Mouse (Mus musculus): ENCODE results near the gene Lrr1. TPM values are rescaled to one million over a fixed set of nuclear protein-coding genes. Genes with fewer than 3 reads are reported as not detected.
"Not testable (repeated sequence)": the region's sequence is repeated elsewhere in the genome, so short reads cannot be mapped to it uniquely, and the experiment has no call there.

Lrr1 gene
- polyA plus RNA-seq, 1 experiment, result 4.7 TPM

GRCm38 (mm10) chr12:69159578-69159940 is 9.1 kb upstream of the Lrr1 start:
- H3K4me3 ChIP-seq (ENCODE audit: insufficient read depth, low read length), result no peak overlapping the region
- no peak overlapping the region for H3K27ac ChIP-seq (ENCODE audit: insufficient read depth, low read length)
- no peak for TF ChIP-seq CTCF (IDR thresholded peaks at IDR 0.05; ENCODE audit: borderline replicate concordance, insufficient read depth, low read length)
- H3K4me1 ChIP-seq (ENCODE audit: control insufficient read depth, insufficient read depth, low read length), result peaks cover 6% of the 10 kb centered on the region; the same call in 1 of the 2 replicates

- H3K27ac ChIP-seq (ENCODE audit: insufficient read depth, low read length); H3K4me3 ChIP-seq (ENCODE audit: insufficient read depth, low read length); H3K4me1 ChIP-seq (ENCODE audit: control insufficient read depth, insufficient read depth, low read length): not testable (repeated sequence)
These were observed 7.9 kb upstream of the Lrr1 start for GRCm38 (mm10) chr12:69160677-69161076.

- not testable (repeated sequence) for H3K4me3 ChIP-seq (ENCODE audit: insufficient read depth, low read length); H3K27ac ChIP-seq (ENCODE audit: insufficient read depth, low read length); H3K4me1 ChIP-seq (ENCODE audit: control insufficient read depth, insufficient read depth, low read length)
These were observed 5.0 kb upstream of the Lrr1 start for GRCm38 (mm10) chr12:69163586-69163985.

- TF ChIP-seq POLR2A (IDR thresholded peaks at IDR 0.05; ENCODE audit: low read depth, low read length) (no peak), CTCF (IDR thresholded peaks at IDR 0.05; ENCODE audit: borderline replicate concordance, insufficient read depth, low read length) (no peak)
- no peaks in the 10 kb centered on the region for H3K4me1 ChIP-seq (ENCODE audit: control insufficient read depth, insufficient read depth, low read length)
- no peak overlapping the region for H3K4me3 ChIP-seq (ENCODE audit: insufficient read depth, low read length)
- no peak overlapping the region for H3K27ac ChIP-seq (ENCODE audit: insufficient read depth, low read length)
These were observed 3.7 kb upstream of the Lrr1 start for GRCm38 (mm10) chr12:69164904-69165303.

GRCm38 (mm10) chr12:69166861-69167581 is 1.6 kb upstream of the Lrr1 start:
- H3K27ac ChIP-seq (ENCODE audit: insufficient read depth, low read length); H3K4me1 ChIP-seq (ENCODE audit: control insufficient read depth, insufficient read depth, low read length); H3K4me3 ChIP-seq (ENCODE audit: insufficient read depth, low read length): not testable (repeated sequence)

GRCm38 (mm10) chr12:69167656-69168460 is 756 bp upstream of the Lrr1 start:
- Histone ChIP-seq H3K27ac (ENCODE audit: insufficient read depth, low read length) (no peak overlapping the region), H3K4me3 (ENCODE audit: insufficient read depth, low read length) (peak overlapping the region; percentile 85), H3K4me1 (ENCODE audit: control insufficient read depth, insufficient read depth, low read length) (no peaks in the 10 kb centered on the region)
- TF ChIP-seq CTCF (IDR thresholded peaks at IDR 0.05; ENCODE audit: borderline replicate concordance, insufficient read depth, low read length), result no peak
- no peak for TF ChIP-seq POLR2A (IDR thresholded peaks at IDR 0.05; ENCODE audit: low read depth, low read length)

- no peak overlapping the region for H3K4me3 ChIP-seq (ENCODE audit: insufficient read depth, low read length)
- no peaks in the 10 kb centered on the region for H3K4me1 ChIP-seq (ENCODE audit: control insufficient read depth, insufficient read depth, low read length)
- no peak overlapping the region for H3K27ac ChIP-seq (ENCODE audit: insufficient read depth, low read length)
- TF ChIP-seq CTCF (IDR thresholded peaks at IDR 0.05; ENCODE audit: borderline replicate concordance, insufficient read depth, low read length) (no peak), POLR2A (IDR thresholded peaks at IDR 0.05; ENCODE audit: low read depth, low read length) (no peak)
These were observed 2.7 kb downstream of the Lrr1 start for GRCm38 (mm10) chr12:69171307-69171706.

GRCm38 (mm10) chr12:69175975-69176374 is 7.4 kb downstream of the Lrr1 start:
- no peak overlapping the region for H3K4me3 ChIP-seq (ENCODE audit: insufficient read depth, low read length)
- TF ChIP-seq POLR2A (IDR thresholded peaks at IDR 0.05; ENCODE audit: low read depth, low read length), result no peak
- no peak for TF ChIP-seq CTCF (IDR thresholded peaks at IDR 0.05; ENCODE audit: borderline replicate concordance, insufficient read depth, low read length)
- no peaks in the 10 kb centered on the region for H3K4me1 ChIP-seq (ENCODE audit: control insufficient read depth, insufficient read depth, low read length)
- H3K27ac ChIP-seq (ENCODE audit: insufficient read depth, low read length), result no peak overlapping the region

GRCm38 (mm10) chr12:69177526-69177925 is 8.9 kb downstream of the Lrr1 start:
- no peak overlapping the region for H3K27ac ChIP-seq (ENCODE audit: insufficient read depth, low read length)
- TF ChIP-seq CTCF (IDR thresholded peaks at IDR 0.05; ENCODE audit: borderline replicate concordance, insufficient read depth, low read length), result no peak
- TF ChIP-seq POLR2A (IDR thresholded peaks at IDR 0.05; ENCODE audit: low read depth, low read length), result no peak
- no peaks in the 10 kb centered on the region for H3K4me1 ChIP-seq (ENCODE audit: control insufficient read depth, insufficient read depth, low read length)
- no peak overlapping the region for H3K4me3 ChIP-seq (ENCODE audit: insufficient read depth, low read length)

- Histone ChIP-seq H3K4me1 (ENCODE audit: control insufficient read depth, insufficient read depth, low read length) (no peaks in the 10 kb centered on the region), H3K27ac (ENCODE audit: insufficient read depth, low read length) (no peak overlapping the region), H3K4me3 (ENCODE audit: insufficient read depth, low read length) (no peak overlapping the region)
- no peak for TF ChIP-seq POLR2A (IDR thresholded peaks at IDR 0.05; ENCODE audit: low read depth, low read length)
- TF ChIP-seq CTCF (IDR thresholded peaks at IDR 0.05; ENCODE audit: borderline replicate concordance, insufficient read depth, low read length), result no peak
These were observed 10.8 kb downstream of the Lrr1 start for GRCm38 (mm10) chr12:69179371-69179770.
